Mouse (Mus musculus): ENCODE data around the gene Bcl2.
A peak's percentile ranks its signal among the peaks of the same experiment; 100 is the strongest.

Gene Bcl2

GRCm38 (mm10) chr1:106627241-106627640 lies 86.8 kb downstream of the Bcl2 start:
- DNase-seq (ENCODE audit: low read depth): no peak

GRCm38 (mm10) chr1:106620174-106620931 lies 93.7 kb downstream of the Bcl2 start:
- peak; percentile 37 for DNase-seq (ENCODE audit: low read depth)

- DNase-seq (ENCODE audit: low read depth): no peak
Measured at GRCm38 (mm10) chr1:106618814-106619213, 95.3 kb downstream of the Bcl2 start.

- DNase-seq (ENCODE audit: low read depth): peak; percentile 52
Measured at GRCm38 (mm10) chr1:106616955-106617354, 97.1 kb downstream of the Bcl2 start.

GRCm38 (mm10) chr1:106613371-106613770 lies 100.7 kb downstream of the Bcl2 start:
- DNase-seq (ENCODE audit: low read depth): peak; percentile 53

- DNase-seq (ENCODE audit: low read depth): peak; percentile 74
Measured at GRCm38 (mm10) chr1:106612166-106613031, 101.7 kb downstream of the Bcl2 start.

- no peak for DNase-seq (ENCODE audit: low read depth)
Measured at GRCm38 (mm10) chr1:106611246-106611645, 102.8 kb downstream of the Bcl2 start.

GRCm38 (mm10) chr1:106608098-106608778 lies 105.8 kb downstream of the Bcl2 start:
- DNase-seq (ENCODE audit: low read depth): no peak

GRCm38 (mm10) chr1:106606951-106607350 lies 107.1 kb downstream of the Bcl2 start:
- peak; percentile 49 for DNase-seq (ENCODE audit: low read depth)

GRCm38 (mm10) chr1:106603406-106603805 lies 110.7 kb downstream of the Bcl2 start:
- DNase-seq (ENCODE audit: low read depth): no peak

- DNase-seq (ENCODE audit: low read depth): no peak
Measured at GRCm38 (mm10) chr1:106602941-106603340, 111.1 kb downstream of the Bcl2 start.

- DNase-seq (ENCODE audit: low read depth): peak; percentile 44
Measured at GRCm38 (mm10) chr1:106602536-106602935, 111.5 kb downstream of the Bcl2 start.

GRCm38 (mm10) chr1:106601247-106601646 lies 112.8 kb downstream of the Bcl2 start:
- no peak for DNase-seq (ENCODE audit: low read depth)

GRCm38 (mm10) chr1:106600841-106601240 lies 113.2 kb downstream of the Bcl2 start:
- DNase-seq (ENCODE audit: low read depth): peak; percentile 73

- no peak for DNase-seq (ENCODE audit: low read depth)
Measured at GRCm38 (mm10) chr1:106598292-106598583, 115.8 kb downstream of the Bcl2 start.

- no peak for DNase-seq (ENCODE audit: low read depth)
Measured at GRCm38 (mm10) chr1:106597575-106598291, 116.3 kb downstream of the Bcl2 start.

GRCm38 (mm10) chr1:106596380-106596779 lies 117.7 kb downstream of the Bcl2 start:
- DNase-seq (ENCODE audit: low read depth): no peak

GRCm38 (mm10) chr1:106595286-106595885 lies 118.7 kb downstream of the Bcl2 start:
- no peak for DNase-seq (ENCODE audit: low read depth)

- DNase-seq (ENCODE audit: low read depth): no peak
Measured at GRCm38 (mm10) chr1:106591180-106591774, 122.8 kb downstream of the Bcl2 start.

- no peak for DNase-seq (ENCODE audit: low read depth)
Measured at GRCm38 (mm10) chr1:106589141-106589540, 124.9 kb downstream of the Bcl2 start.

GRCm38 (mm10) chr1:106587866-106588470 lies 126.1 kb downstream of the Bcl2 start:
- DNase-seq (ENCODE audit: low read depth): no peak
